Mouse (Mus musculus): ENCODE results near the gene Isg20. TPM values are rescaled to one million over a fixed set of nuclear protein-coding genes. Genes with fewer than 3 reads are reported as not detected.

The Isg20 gene
- polyA plus RNA-seq, 1 experiment from 2014 or later = 2.8 TPM

- DNase-seq (no peak), ATAC-seq (ENCODE audit: insufficient read depth) (no peak)
- Histone ChIP-seq H3K27ac (ENCODE audit: low read depth) (no peak overlapping the region), H3K9ac (no peak overlapping the region), H3K9me3 (ENCODE audit: low read depth, low read length) (no peaks in the 10 kb centered on the region), H3K4me2 (no peak overlapping the region), H3K27me3 (ENCODE audit: insufficient read depth, low read length) (no peaks in the 10 kb centered on the region), H3K4me1 (ENCODE audit: insufficient read depth) (0 out of 2 replicates have a peak, but pooled peaks cover 6% of the 10 kb centered on the region), H3K4me3 (ENCODE audit: low read depth, low read length) (no peak overlapping the region), H3K36me3 (ENCODE audit: insufficient read depth) (no peaks in the 10 kb centered on the region)
- no peak for TF ChIP-seq CTCF (IDR thresholded peaks at IDR 0.05; ENCODE audit: low read depth)
- WGBS = 64% methylated on average over 3 of the region's 3 CpGs
Observed at GRCm38 (mm10) chr7:78914545-78914845, 1.3 kb downstream of the Isg20 start.

- DNase-seq (no peak), ATAC-seq (ENCODE audit: insufficient read depth) (no peak)
- Histone ChIP-seq H3K4me2 (no peak overlapping the region), H3K27ac (ENCODE audit: low read depth) (no peak overlapping the region), H3K9me3 (ENCODE audit: low read depth, low read length) (no peaks in the 10 kb centered on the region), H3K9ac (no peak overlapping the region), H3K36me3 (ENCODE audit: insufficient read depth) (no peaks in the 10 kb centered on the region), H3K27me3 (ENCODE audit: insufficient read depth, low read length) (no peaks in the 10 kb centered on the region), H3K4me1 (ENCODE audit: insufficient read depth) (0 out of 2 replicates have a peak, but pooled peaks cover 6% of the 10 kb centered on the region), H3K4me3 (ENCODE audit: low read depth, low read length) (no peak overlapping the region)
- TF ChIP-seq CTCF (IDR thresholded peaks at IDR 0.05; ENCODE audit: low read depth) = no peak
- 71% methylated on average over 11 of the region's 11 CpGs for WGBS
Observed at GRCm38 (mm10) chr7:78914896-78915510, 1.8 kb downstream of the Isg20 start.

GRCm38 (mm10) chr7:78918686-78919085 lies 5.5 kb downstream of the Isg20 start:
- H3K4me2 ChIP-seq = no peak overlapping the region
- 31% methylated on average over 4 of the region's 4 CpGs for WGBS
- DNase-seq = no peak
- no peaks in the 10 kb centered on the region for H3K36me3 ChIP-seq (ENCODE audit: insufficient read depth)
- no peaks in the 10 kb centered on the region for H3K27me3 ChIP-seq (ENCODE audit: insufficient read depth, low read length)
- H3K4me1 ChIP-seq (ENCODE audit: insufficient read depth) = no peaks in the 10 kb centered on the region; the same call in 1 of the 2 replicates
- H3K4me3 ChIP-seq (ENCODE audit: low read depth, low read length) = no peak overlapping the region
- H3K9ac ChIP-seq = no peak overlapping the region
- no peaks in the 10 kb centered on the region for H3K9me3 ChIP-seq (ENCODE audit: low read depth, low read length)
- TF ChIP-seq CTCF (IDR thresholded peaks at IDR 0.05; ENCODE audit: low read depth) = no peak
- H3K27ac ChIP-seq (ENCODE audit: low read depth) = no peak overlapping the region
- ATAC-seq (ENCODE audit: insufficient read depth) = no peak

- ATAC-seq (ENCODE audit: insufficient read depth) = no peak
- no peak overlapping the region for H3K27ac ChIP-seq (ENCODE audit: low read depth)
Observed at GRCm38 (mm10) chr7:78922506-78922905, 9.3 kb downstream of the Isg20 start.

DNA sequence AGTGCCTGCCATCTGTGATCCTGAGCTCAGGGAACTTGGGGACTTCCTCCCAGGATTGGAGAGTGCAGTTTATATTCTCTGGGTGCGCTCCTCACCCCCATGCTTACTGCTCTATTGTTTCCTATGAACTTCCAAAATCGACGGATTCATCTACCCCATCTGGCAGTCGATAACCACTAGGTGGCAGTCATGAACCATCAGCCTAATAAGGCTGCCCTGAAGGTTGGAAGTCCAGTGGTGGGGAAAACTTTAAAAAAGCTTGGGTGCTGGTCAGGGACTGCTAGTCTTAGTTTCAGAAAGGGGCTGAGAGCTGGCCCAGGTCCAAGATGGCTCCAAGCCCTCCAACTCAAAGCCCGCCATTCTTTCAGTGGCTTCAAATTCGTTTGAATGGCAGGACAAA lies 11.1 kb downstream of the Isg20 start:
- Histone ChIP-seq H3K4me1 (ENCODE audit: insufficient read depth) (no peaks in the 10 kb centered on the region; the same call in 1 of the 2 replicates), H3K9me3 (ENCODE audit: low read depth, low read length) (no peaks in the 10 kb centered on the region), H3K4me2 (no peak overlapping the region), H3K4me3 (ENCODE audit: low read depth, low read length) (no peak overlapping the region), H3K9ac (no peak overlapping the region), H3K36me3 (ENCODE audit: insufficient read depth) (no peaks in the 10 kb centered on the region), H3K27ac (ENCODE audit: low read depth) (no peak overlapping the region), H3K27me3 (ENCODE audit: insufficient read depth, low read length) (no peaks in the 10 kb centered on the region)
- DNase-seq (peak; percentile 96), ATAC-seq (ENCODE audit: insufficient read depth) (peak; percentile 64; the same call in 1 of the 2 replicates)
- peak; percentile 92 for TF ChIP-seq CTCF (IDR thresholded peaks at IDR 0.05; ENCODE audit: low read depth)
- WGBS = 9% methylated on average over 6 of the region's 6 CpGs

More at GRCm38 (mm10) chr7:78922506-78922905, 9.3 kb downstream of the Isg20 start:
- H3K9ac ChIP-seq = no peak overlapping the region
- no peak overlapping the region for H3K4me3 ChIP-seq (ENCODE audit: low read depth, low read length)
- H3K4me1 ChIP-seq (ENCODE audit: insufficient read depth) = no peaks in the 10 kb centered on the region; the same call in 1 of the 2 replicates
- WGBS = 57% methylated on average over 7 of the region's 7 CpGs
- no peaks in the 10 kb centered on the region for H3K9me3 ChIP-seq (ENCODE audit: low read depth, low read length)
- H3K27me3 ChIP-seq (ENCODE audit: insufficient read depth, low read length) = no peaks in the 10 kb centered on the region
- TF ChIP-seq CTCF (IDR thresholded peaks at IDR 0.05; ENCODE audit: low read depth) = no peak
- no peak overlapping the region for H3K4me2 ChIP-seq
- no peaks in the 10 kb centered on the region for H3K36me3 ChIP-seq (ENCODE audit: insufficient read depth)
- no peak for DNase-seq

GRCm38 (mm10) chr7:78924796-78925195 lies 11.6 kb downstream of the Isg20 start:
- no peaks in the 10 kb centered on the region for H3K27me3 ChIP-seq (ENCODE audit: insufficient read depth, low read length)
- no peak overlapping the region for H3K9ac ChIP-seq
- H3K27ac ChIP-seq (ENCODE audit: low read depth) = no peak overlapping the region
- no peaks in the 10 kb centered on the region for H3K36me3 ChIP-seq (ENCODE audit: insufficient read depth)
- 58% methylated on average over 7 of the region's 7 CpGs for WGBS
- DNase-seq = no peak
- TF ChIP-seq CTCF (IDR thresholded peaks at IDR 0.05; ENCODE audit: low read depth) = no peak
- no peak overlapping the region for H3K4me3 ChIP-seq (ENCODE audit: low read depth, low read length)
- no peak overlapping the region for H3K4me2 ChIP-seq
- H3K9me3 ChIP-seq (ENCODE audit: low read depth, low read length) = no peaks in the 10 kb centered on the region
- no peaks in the 10 kb centered on the region; the same call in 1 of the 2 replicates for H3K4me1 ChIP-seq (ENCODE audit: insufficient read depth)
- no peak; the same call in 1 of the 2 replicates for ATAC-seq (ENCODE audit: insufficient read depth)

GRCm38 (mm10) chr7:78925680-78926079 lies 12.5 kb downstream of the Isg20 start:
- TF ChIP-seq CTCF (IDR thresholded peaks at IDR 0.05; ENCODE audit: low read depth) = no peak
- Histone ChIP-seq H3K4me2 (no peak overlapping the region), H3K4me1 (ENCODE audit: insufficient read depth) (no peaks in the 10 kb centered on the region; the same call in 1 of the 2 replicates), H3K36me3 (ENCODE audit: insufficient read depth) (no peaks in the 10 kb centered on the region), H3K27me3 (ENCODE audit: insufficient read depth, low read length) (no peaks in the 10 kb centered on the region), H3K9ac (no peak overlapping the region), H3K4me3 (ENCODE audit: low read depth, low read length) (no peak overlapping the region), H3K9me3 (ENCODE audit: low read depth, low read length) (no peaks in the 10 kb centered on the region), H3K27ac (ENCODE audit: low read depth) (no peak overlapping the region)
- DNase-seq (no peak), ATAC-seq (ENCODE audit: insufficient read depth) (no peak)
- WGBS = 81% methylated on average over 7 of the region's 7 CpGs
